Mouse (Mus musculus) pancreas, adult 10 weeks (tissue): ENCODE measurements around the gene Mylk2. TPM values are rescaled to one million over a fixed set of nuclear protein-coding genes. Genes with fewer than 3 reads are reported as not detected.

Experiments used
- polyA plus RNA-seq: library from polyadenylated mRNA; stranded (reverse); fragments of 350-450 nt; fragmentation: Illumina TruSeq; extraction: RNeasy Lipid Tissue Mini Kit (QIAGEN cat#74804); gene quantifications from one replicate; pipeline ENCODE4 v1.2.3, GENCODE M21; 2015; ENCODE audit warnings: low read depth, low replicate concordance; ENCODE audit not compliant: insufficient read depth

Gene Mylk2
- not detected for polyA plus RNA-seq

GRCm38 (mm10) chr2:152911031-152911430, at the start of gene Mylk2:
Gene Mylk2, plus strand, starts transcription at chr2:152911352.

GRCm38 (mm10) chr2:152933048-152933447, 21.9 kb downstream of the Mylk2 start, which contains the start of gene Foxs1:
Gene Foxs1, minus strand, starts transcription at chr2:152933208.

GRCm38 (mm10) chr2:152951065-152951849, 40.1 kb downstream of the Mylk2 start, which contains the start of gene Dusp15:
Gene Dusp15, minus strand, starts transcription at chr2:152951698.

GRCm38 (mm10) chr2:152962091-152962793, 51.1 kb downstream of the Mylk2 start, which contains the start of gene Ttll9:
Gene Ttll9, plus strand, starts transcription at chr2:152962485.

Other genes starting within 250 kb of the Mylk2 start
- 32.3 TPM for gene H13, start 241.9 kb upstream of the Mylk2 start, polyA plus RNA-seq
- gene Mcts2, start 224.3 kb upstream of the Mylk2 start, polyA plus RNA-seq = 4.3 TPM
- gene Id1, start 175.1 kb upstream of the Mylk2 start, polyA plus RNA-seq = 35.6 TPM
- gene Cox4i2, start 157.2 kb upstream of the Mylk2 start, polyA plus RNA-seq = not detected
- gene Bcl2l1, start 79.6 kb upstream of the Mylk2 start, polyA plus RNA-seq = 13.2 TPM
- not detected for gene Tpx2, start 63.4 kb upstream of the Mylk2 start, polyA plus RNA-seq
- 4.8 TPM for gene Foxs1, start 21.9 kb downstream of the Mylk2 start, polyA plus RNA-seq
- not detected for gene Dusp15, start 40.3 kb downstream of the Mylk2 start, polyA plus RNA-seq
- not detected for gene Ttll9, start 51.1 kb downstream of the Mylk2 start, polyA plus RNA-seq
- 34.0 TPM for gene Pdrg1, start 104.1 kb downstream of the Mylk2 start, polyA plus RNA-seq
- not detected for gene Xkr7, start 120.5 kb downstream of the Mylk2 start, polyA plus RNA-seq
- gene Ccm2l, start 154.6 kb downstream of the Mylk2 start, polyA plus RNA-seq = 17.8 TPM
- gene Hck, start 197.1 kb downstream of the Mylk2 start, polyA plus RNA-seq = 1.0 TPM
- 12.8 TPM for gene Tm9sf4, start 250.0 kb downstream of the Mylk2 start, polyA plus RNA-seq